Mouse (Mus musculus): ENCODE measurements around the gene Naa25. TPM values are rescaled to one million over a fixed set of nuclear protein-coding genes. Genes with fewer than 3 reads are reported as not detected.

The Naa25 gene
- polyA plus RNA-seq, 1 experiment from 2014 or later: 40.6 TPM

Other genes starting within 250 kb of the Naa25 start
- 25.6 and 25.8 TPM in 2 replicates for gene Ptpn11, start 206.5 kb upstream of the Naa25 start, polyA plus RNA-seq (2015; fragmentation: Nextera tagmentation; extraction: Ambion mirVana)
- gene Rpl6, start 193.5 kb upstream of the Naa25 start, polyA plus RNA-seq (2015; fragmentation: Nextera tagmentation; extraction: Ambion mirVana): 616 and 635 TPM in 2 replicates
- 5.2 and 5.6 TPM in 2 replicates for gene Hectd4, start 177.7 kb upstream of the Naa25 start, polyA plus RNA-seq (2015; fragmentation: Nextera tagmentation; extraction: Ambion mirVana)
- 78.5 and 78.9 TPM in 2 replicates for gene Trafd1, start 12.3 kb upstream of the Naa25 start, polyA plus RNA-seq (2015; fragmentation: Nextera tagmentation; extraction: Ambion mirVana)
- gene Tmem116, start 54.0 kb downstream of the Naa25 start, polyA plus RNA-seq (2015; fragmentation: Nextera tagmentation; extraction: Ambion mirVana): 1.8 and 2.5 TPM in 2 replicates
- gene Erp29, start 54.6 kb downstream of the Naa25 start, polyA plus RNA-seq (2015; fragmentation: Nextera tagmentation; extraction: Ambion mirVana): 158 and 161 TPM in 2 replicates
- gene Adam1b, start 105.5 kb downstream of the Naa25 start, polyA plus RNA-seq (2015; fragmentation: Nextera tagmentation; extraction: Ambion mirVana): not detected in 2 replicates
- 2.1 TPM in 2 replicates for gene Adam1a, start 147.5 kb downstream of the Naa25 start, polyA plus RNA-seq (2015; fragmentation: Nextera tagmentation; extraction: Ambion mirVana)
- not detected in 2 replicates for gene Gm42878, start 147.5 kb downstream of the Naa25 start, polyA plus RNA-seq (2015; fragmentation: Nextera tagmentation; extraction: Ambion mirVana)
- 59.0 and 60.5 TPM in 2 replicates for gene Mapkapk5, start 148.0 kb downstream of the Naa25 start, polyA plus RNA-seq (2015; fragmentation: Nextera tagmentation; extraction: Ambion mirVana)
- 255 and 260 TPM in 2 replicates for gene Aldh2, start 195.9 kb downstream of the Naa25 start, polyA plus RNA-seq (2015; fragmentation: Nextera tagmentation; extraction: Ambion mirVana)
- 2.1 and 3.2 TPM in 2 replicates for gene Acad12, start 221.0 kb downstream of the Naa25 start, polyA plus RNA-seq (2015; fragmentation: Nextera tagmentation; extraction: Ambion mirVana)